Mouse (Mus musculus) lung, adult 10 weeks (tissue): ENCODE results near the gene Tifab. TPM values are rescaled to one million over a fixed set of nuclear protein-coding genes. Genes with fewer than 3 reads are reported as not detected.

Source experiments
- polyA plus RNA-seq: library from polyadenylated mRNA; stranded (reverse); fragments of 350-450 nt; fragmentation: Illumina TruSeq; extraction: RNeasy Lipid Tissue Mini Kit (QIAGEN cat#74804); gene quantifications from one replicate; pipeline ENCODE4 v1.2.3, GENCODE M21; 2014; ENCODE audit warnings: low read depth, low replicate concordance; ENCODE audit not compliant: insufficient read depth

Tifab gene
- polyA plus RNA-seq = 6.1 TPM

DNA sequence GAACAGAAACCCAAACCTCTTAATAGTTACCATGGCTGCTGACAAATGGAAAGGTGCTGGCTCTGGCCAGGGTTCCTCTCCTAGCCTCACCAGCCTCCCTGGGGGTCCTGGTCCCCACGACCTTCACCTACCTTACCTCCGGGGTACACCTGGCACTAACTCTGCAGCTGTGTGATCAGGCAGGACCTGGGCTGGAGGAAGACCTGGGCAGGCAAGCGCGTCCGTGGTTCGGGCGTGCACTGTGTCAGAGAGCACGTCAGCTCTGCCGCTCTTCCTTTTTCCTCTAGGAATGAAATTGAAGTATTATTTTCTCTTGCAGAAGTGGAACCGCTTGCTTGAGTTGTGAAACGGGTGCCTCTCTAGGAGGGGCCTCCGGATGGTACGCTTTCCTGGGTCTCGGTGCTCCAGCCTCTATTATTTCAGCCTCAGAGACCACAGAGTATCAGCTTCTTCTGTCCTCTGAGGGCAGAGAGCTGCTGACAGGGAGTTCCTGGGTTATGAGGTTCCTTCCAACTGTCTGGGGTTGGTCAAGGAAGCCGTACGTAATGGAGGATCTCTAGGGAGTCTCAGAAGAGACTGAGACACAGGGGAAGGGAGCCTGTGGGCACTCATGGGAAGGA lies at the start of gene Tifab:
Gene Tifab, minus strand, starts transcription at position 470 of the 620 bp plus-strand sequence.

DNA sequence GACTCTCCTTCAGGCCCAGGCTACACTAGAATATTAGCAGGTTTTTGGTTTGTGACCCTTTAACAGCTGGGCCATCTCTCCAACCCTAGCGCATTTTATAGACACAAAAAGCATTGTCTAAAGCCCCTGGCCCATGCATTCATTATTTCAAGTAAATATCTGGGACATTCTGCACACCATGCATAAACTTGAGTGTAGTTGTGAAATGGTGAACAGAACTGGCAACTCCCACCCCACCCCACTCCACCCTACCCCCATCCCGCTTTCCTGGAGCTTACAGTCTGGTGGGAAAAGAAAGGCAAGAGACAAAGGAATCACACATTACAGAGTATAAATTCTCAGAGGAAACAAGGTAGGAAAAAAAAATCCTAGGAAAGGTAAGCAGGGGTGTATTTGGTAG lies 42.5 kb downstream of the Tifab start, which contains the start of gene H2afy:
Gene H2afy, minus strand, starts transcription at position 162 of the 400 bp plus-strand sequence.

Other genes starting within 250 kb of the Tifab start
- gene H2afy, start 42.5 kb downstream of the Tifab start, polyA plus RNA-seq = 76.2 TPM
- not detected for gene Neurog1, start 73.3 kb upstream of the Tifab start, polyA plus RNA-seq
- 130 TPM for gene Cxcl14, start 117.7 kb upstream of the Tifab start, polyA plus RNA-seq
- gene Gm3045, start 247.7 kb upstream of the Tifab start, polyA plus RNA-seq = not detected